Mouse (Mus musculus) right cerebral cortex, postnatal 10 days (tissue): Measurements from ENCODE around the gene Dap.

ENCODE experiments used
- DNase-seq, 2 experiments: peaks; one replicate each; pipeline ENCODE4 v3.0.0; 2021; ENCODE audit warnings: low spot score in 2 of 2

The Dap gene

DNA sequence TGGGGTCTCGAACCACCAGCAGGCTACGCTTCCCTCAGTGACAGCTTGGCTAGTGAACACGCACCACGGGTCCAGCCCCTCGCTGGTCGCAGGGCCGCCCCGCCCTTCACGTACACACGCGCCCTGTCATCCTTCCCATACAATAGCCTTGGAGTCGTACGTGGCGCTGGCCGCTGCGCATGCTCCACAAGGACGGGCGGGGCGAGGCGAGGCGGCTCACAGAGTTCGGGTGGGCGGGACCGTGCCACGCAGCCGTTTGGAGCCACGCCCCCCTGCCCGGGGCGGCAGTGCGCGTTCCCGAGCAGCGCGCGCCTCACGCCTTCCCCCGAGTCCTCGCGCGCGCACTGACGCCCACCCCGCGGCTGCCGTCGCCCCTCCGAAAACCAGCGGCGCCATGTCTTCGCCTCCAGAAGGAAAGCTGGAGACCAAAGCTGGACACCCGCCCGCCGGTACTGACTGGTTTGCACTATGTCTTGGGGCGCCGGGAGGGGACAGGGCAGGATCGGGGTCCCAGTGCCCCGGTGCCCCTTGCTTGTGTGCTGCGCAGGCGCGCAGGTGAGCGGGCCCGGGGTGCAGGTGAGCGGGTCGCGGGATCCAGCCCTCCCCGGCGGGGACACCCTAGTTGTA is at the start of gene Dap:
Gene Dap, plus strand, starts transcription at position 180 of the 627 bp plus-strand sequence.
- DNase-seq, result peak; percentile 99

DNA sequence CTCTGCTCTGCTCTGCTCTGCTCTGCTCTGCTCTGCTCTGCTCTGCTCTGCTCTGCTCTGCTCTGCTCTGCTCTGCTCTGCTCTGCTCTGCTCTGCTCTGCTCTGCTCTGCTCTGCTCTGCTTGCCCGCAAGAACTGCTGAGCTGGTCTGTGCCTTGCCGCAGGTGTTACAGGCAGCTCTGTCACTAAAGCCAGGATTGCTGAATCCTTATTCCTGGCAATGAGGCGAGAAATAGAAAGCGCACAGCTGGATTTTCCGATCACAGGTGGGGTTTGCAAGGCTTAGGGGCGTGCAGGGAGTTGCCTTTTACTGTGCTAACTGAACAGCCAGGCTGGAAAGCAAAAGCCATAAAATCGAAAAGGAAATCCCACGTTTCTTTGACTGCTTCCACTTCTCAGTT is 47.5 kb upstream of the Dap start:
- DNase-seq, result no peak

DNA sequence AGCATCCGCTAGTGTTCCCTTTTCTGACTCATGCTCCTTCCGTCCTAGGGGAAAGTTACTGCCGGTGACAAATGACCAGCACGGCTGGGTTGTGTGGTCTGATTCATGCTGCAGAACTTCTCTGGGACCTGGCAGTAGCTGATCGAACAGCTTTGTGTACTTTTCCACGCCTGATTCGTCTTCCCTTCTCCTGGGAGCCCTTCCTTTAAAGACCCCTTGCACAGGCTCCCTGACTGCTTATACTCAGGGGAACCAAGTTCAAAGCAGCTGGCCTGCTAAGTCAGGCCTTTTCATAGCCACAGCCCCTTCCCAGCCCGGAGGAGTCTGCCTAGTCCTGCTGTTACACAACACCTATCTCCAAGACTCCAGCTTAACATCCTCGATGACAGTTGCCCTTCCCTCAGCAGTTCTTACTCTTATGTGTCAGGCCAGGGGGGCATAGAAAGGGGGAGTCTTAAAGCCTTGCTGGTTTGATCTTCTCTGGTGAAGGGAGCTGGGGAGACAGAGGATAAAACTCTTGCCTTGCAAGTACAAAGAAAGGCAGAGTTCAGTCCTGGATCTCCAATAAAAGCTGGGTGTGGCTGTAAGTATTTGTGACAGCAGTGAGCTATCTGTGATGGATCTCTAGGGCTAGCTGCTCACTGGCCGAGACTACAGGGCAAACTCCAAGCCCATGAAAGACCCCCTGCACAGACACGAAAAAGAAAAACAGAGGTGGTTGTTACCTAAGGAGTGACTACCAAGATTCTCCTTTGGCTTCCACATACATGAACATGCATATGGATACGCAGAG is 39.3 kb upstream of the Dap start:
- no peak for DNase-seq

- DNase-seq, result no peak
Observed at GRCm38 (mm10) chr15:31185506-31185905, 38.6 kb upstream of the Dap start.

- DNase-seq, result no peak
Observed at GRCm38 (mm10) chr15:31186371-31186901, 37.7 kb upstream of the Dap start.

DNA sequence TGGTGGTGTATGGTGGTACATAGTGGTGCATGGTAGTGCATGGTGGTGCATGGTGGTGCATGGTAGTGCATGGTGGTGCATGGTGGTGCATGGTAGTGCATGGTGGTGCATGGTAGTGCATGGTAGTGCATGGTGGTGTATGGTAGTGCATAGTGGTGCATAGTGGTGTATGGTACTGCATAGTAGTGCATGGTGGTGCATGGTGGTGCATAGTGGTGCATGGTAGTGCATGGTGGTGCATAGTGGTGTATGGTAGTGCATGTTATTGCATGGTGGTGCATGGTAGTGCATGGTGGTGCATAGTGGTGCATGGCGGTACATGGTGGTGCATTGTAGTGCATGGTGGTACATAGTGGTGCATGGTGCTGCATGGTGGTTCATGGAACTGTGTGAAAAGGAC is 31.6 kb upstream of the Dap start:
- no peak for DNase-seq

DNA sequence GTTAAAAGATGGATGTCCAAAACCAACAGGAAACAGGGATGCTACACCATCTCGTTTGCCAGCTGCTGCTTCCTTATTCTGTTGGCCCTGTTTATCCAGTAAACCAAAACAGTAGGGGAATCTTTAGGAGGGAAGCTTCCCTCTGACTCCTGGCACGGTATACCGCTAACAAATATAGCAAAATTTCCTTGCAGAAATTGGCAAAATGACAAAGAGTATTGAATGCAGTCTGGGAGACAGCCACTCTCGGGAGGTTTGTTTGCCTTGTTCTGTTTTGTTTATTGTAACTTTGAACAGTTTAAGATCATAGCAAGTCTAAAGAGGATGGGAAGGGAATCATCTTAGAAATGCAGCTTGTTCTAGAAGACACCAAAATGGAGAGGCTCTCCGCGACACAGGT is 28.3 kb upstream of the Dap start:
- DNase-seq, result no peak

DNA sequence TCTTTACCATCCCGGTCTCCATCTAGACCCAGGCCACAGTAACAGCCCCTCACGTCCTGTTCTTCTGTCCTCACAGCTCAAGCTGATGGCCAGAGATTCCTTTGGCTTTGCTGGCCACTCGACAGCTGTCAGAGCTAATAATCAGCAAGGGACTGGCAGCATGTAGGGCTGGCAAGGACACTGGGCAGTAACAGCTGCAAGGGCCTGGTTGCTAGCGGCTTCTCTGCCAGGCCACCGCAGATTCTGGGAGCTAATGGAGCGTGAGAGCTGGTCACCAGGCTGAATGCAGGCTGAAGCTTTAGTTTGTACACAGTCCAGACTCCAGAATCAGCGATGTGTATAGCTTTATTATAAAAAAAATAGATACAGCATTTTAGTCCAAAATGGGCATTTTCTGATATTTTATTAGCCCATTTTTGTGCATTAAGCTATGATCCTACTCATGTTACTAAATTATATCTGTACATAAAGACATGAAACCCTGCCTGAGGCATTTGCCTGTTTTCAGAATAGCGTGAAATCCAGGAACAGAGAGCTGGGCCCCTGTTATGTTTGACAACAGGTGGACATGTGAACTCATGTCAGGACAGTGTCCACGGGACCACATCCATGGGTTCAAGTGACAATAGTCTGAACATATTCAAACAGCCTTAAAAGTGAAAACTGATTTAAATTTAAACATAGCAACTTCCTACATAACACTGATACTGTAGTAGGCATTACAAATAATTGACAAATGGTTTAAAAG is 16.6 kb upstream of the Dap start:
- peak; percentile 49 to 51 for DNase-seq

DNA sequence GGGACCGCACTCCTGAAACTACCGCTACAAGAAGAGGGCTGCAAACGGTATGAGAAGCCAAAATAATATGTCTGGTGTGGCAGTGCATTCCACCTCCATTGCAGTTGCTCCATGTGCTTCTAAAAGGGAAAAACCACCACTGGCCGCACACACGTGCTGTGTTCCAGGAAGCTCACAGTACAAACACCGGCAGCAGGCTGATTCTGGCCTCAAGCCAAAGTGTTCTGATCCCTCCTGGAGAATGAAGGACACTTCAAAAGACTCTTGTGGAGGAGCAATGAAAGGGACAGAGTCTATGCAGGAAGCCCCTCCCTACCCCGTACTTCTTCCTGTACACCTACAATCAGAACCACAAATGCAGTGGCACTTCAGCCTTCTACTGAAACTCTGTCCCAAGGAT is 12.2 kb upstream of the Dap start:
- no peak for DNase-seq

DNA sequence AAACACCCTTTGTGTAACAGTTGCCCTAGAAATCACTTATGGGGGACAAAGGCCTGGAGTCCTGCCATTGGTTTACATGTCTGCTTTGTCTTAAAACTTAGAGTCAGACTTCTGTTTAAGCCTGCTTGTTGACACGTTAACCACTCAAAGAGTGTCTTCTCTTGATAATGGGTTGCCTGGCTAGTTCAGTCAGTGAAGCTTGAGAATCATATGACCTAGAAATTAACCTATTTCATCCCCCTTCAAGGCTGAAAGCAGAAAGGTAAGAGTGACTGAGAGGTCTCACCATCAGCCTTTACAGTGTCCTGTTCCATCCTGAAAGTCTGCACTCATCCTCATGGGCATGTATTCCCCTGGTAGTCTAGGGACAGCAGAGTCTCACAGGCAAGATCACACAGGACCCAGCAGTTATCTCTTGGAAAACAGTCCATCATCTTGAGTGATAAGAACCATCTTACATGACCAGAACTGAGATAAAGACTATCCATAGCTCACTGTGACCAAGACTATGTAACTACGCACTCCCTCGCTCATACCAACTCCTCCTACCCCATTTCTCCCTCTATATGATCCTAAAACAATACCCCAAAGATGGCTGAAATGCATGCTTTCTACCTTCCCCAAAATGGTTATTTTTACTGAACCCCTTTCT is 10.4 kb upstream of the Dap start:
- no peak for DNase-seq

GRCm38 (mm10) chr15:31222216-31222615 is 1.9 kb upstream of the Dap start:
- no peak for DNase-seq

DNA sequence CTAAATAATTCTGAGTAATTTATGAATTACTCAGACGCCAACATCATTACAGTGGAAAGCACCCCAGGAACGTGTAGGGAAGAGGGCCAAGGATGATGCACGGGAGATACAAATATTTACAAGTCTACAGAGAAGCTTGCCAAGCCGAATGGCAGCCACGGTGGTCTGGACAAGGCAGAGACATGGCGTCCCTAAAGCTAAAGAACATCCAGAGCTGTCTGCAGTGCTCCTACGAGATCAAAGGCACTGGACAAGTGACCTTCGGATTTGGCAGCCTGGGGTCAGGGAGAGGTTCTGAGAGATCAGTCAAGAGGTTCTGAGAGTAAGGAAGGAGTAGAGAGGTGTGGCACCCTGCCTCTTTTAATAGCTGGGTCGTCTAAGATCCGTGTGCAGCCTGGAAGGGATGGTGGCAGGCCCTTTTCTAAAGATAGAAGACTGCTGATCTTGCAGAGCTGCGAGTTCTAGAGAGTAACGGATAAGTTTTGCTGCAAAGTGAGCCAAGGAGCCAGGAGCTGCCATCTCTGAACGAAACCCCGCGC is 449 bp upstream of the Dap start:
- peak in 1 of 2 experiments; percentile 46 for DNase-seq

DNA sequence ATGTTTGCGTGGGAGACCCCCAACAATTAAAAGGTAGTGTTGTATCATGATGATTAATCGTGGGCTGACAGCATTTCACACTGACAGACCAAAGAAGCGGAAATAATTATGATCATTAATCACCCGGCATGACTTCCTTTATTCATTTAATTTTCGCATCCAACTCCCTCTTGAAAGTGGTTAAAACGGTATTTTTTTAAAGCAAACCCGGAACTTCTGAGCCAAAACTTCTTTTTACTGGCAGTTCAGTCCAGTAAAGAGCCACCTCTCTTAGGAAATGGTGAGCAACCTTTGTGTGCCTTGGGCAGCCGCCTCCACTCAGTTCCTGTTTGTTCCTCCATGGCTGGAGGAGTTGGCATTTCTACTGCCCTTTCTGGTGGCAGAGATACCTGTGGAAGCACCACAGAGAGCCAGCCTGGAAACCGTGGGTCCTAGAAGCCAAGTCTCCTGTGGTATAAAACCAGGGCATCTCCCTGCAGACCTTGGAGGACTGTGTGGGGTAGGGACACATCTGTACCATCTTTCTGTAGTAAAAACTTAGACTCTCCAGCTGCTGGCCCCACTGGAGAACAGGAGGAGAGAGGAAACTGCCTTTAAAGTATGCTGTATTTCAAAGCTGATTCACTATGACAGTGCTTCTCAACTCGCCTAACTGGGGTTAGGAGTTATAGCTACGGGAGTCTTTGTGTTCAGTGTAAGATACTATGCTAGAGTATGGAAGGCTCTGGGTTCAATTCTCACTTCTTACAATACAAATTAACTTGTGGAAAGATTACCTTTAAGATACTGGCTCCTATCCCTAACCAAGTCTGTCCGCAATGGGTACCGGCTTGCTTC is 910 bp downstream of the Dap start:
- no peak for DNase-seq

DNA sequence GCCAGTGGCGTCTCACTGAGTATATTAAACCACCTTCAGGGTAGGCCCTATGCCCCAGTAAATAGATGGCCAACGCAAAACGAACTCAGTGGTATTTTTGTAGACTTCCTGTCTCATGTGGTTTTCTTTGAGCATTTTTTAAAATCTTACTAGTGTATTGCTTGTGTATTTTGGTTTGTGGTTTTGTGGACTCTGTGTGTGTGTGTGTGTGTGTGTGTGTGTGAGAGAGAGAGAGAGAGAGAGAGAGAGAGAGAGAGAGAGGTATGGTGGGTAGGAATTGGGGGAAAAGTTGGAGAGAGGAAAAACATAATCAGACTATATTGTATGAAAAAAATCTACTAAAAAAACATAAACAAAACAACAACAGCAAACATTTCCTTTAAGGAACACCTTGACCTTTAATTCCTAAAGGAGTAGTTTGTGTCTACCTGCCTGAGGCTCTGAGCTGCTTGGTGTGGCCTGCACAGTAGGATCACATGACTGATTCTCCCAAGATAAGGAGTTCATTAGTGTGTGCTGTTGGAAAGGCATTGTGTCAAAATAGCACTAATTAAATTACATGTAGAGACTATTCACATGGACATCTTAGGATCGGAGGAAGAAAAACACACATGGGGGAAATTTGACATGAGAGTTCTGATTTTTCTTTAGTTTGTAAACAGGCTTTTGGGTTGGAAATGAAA is 1.7 kb downstream of the Dap start:
- no peak for DNase-seq

DNA sequence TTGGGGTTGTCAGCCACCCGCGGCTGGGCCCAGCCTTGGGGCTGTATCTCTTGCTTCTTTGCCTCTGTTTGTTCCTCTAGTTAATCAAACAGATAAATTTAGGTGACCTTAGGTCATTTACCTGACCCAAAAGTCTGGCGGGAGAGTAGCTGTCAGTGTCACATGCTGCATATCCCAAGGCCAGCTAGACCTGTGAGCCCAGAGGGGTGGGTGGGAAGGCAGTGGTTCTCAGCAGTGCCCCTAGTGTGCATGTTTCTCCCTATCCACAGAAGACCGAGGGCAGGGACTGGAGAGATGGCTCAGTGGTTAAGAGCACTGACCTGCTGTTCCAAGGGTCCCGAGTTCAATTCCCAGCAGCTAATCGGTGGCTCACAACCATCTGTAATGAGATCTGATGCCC is 2.4 kb downstream of the Dap start:
- no peak for DNase-seq

- no peak for DNase-seq
Observed at GRCm38 (mm10) chr15:31227793-31228192, 3.7 kb downstream of the Dap start.

DNA sequence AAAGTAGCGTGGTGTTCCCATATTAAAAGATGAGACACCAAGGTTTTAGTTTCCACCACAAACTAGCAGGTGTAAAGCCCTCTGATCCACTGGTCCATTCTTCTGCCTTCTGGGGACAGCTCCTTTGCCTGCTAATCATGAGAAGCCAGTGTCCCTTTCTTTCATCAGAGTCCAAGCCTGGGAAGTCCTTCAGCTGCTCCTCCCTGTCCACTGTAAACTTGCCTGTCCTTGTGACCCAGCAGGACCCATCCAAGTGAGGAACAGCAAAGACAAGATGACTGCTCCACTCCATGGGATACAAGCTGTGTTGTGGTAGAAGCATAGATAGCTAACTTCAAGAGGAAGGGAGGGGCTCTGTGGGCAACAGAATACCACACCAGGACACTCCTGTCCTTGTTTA is 8.9 kb downstream of the Dap start:
- no peak for DNase-seq

- DNase-seq, result no peak
Observed at GRCm38 (mm10) chr15:31235794-31236548, 11.9 kb downstream of the Dap start.

DNA sequence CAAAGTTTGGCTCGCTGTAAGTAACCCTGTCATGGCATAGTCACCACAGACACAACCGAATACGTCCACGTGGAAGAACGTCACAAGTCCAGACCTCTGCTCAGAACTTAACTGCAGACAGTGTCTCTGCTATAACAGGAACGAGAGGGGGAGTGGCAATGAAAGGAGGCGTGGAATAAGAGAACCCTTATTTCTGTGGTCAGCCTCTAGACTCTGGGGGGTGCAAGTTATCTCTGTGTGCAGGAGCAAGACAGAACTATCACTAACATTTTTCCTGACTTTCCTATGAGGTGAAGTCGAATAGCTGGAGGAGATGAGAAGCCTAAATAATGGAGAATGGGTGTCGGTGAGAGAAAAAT is 12.4 kb downstream of the Dap start:
- no peak for DNase-seq

DNA sequence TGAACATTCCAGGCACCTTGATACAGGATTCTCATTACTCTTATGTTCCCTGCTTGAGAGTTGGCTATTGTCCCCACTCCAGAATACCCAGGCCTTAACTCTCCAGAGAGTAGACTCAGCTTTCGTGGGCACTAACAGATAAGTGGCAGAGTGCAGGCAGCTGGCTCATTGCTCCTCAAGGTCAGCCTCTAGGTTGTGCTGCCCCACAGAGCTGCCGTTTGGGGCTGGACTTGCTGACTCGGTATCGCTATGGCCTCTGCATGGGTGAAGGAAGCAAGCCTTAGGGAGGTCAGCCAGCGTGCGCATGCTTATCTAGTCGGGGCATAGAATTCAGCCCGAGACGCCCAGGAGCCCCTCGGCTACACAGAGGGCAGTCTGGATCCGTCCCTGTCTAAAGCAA is 13.3 kb downstream of the Dap start:
- DNase-seq, result no peak
